Mouse (Mus musculus) left cerebral cortex, adult 2 months (tissue): ENCODE measurements around the gene Ptpn4. TPM values are rescaled to one million over a fixed set of nuclear protein-coding genes. Genes with fewer than 3 reads are reported as not detected.
A peak's percentile ranks its signal among the peaks of the same experiment; 100 is the strongest.

Experiments used
- DNase-seq, 2 experiments: peaks; one replicate each; pipeline ENCODE4 v3.0.0; 2021 to 2022; ENCODE audit warnings: low spot score in 2 of 2, mixed read lengths in 1 of 2; ENCODE audit errors: extremely low spot score in 1 of 2
- H3K27ac ChIP-seq: fragments of 200-600 bp; 2 replicates; pipeline ENCODE4 v1.8.1; 2022
- H3K4me3 ChIP-seq: fragments of 200-600 bp; 2 replicates; pipeline ENCODE4 v1.8.1; 2022
- CTCF ChIP-seq: fragments of 200-600 bp; IDR thresholded peaks from 2 replicates; pipeline ENCODE4 v1.8.1; 2022; ENCODE audit warnings: antibody characterized with exemption, mild to moderate bottlenecking, moderate library complexity
- intact Hi-C: fragments of 180-260 bp; cut with DNase I; formaldehyde crosslinking; loops from one replicate; pipeline ENCODE4 v1.15.1; 2025
- total RNA-seq, 2 experiments: library from RNA; stranded (reverse); gene quantifications; 2 replicates each; pipeline ENCODE4 v1.2.3; 2021

Gene Ptpn4
- total RNA-seq, 2 experiments from 2014 or later = 86.6 to 93.4 TPM

DNA sequence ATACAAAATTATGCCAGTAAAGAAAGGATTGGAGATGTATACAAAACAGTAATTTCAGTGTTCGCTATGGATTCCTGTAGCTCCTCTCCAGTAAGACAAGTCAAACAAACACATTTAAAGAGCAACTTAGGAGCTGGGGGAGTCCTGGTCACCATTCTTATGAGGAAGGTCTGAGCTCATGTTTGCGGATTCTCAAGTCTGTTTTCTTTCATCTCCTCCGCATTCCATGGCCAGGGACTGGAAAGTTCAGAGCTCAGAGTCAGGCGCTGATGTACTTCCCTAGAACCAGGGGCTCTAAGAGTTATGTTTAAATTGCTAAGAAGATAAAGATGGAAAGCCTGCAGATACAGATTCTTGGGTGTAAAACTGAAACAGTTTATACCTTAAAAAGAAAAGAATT is 210.6 kb downstream of the Ptpn4 start:
- intact Hi-C loops = no loop called here
- no peak for DNase-seq
- no peak for TF ChIP-seq CTCF
- H3K4me3 ChIP-seq = no peak overlapping the region
- H3K27ac ChIP-seq = no peak overlapping the region

- DNase-seq = no peak
- H3K4me3 ChIP-seq = no peak overlapping the region
- TF ChIP-seq CTCF = no peak
- no peak overlapping the region for H3K27ac ChIP-seq
- intact Hi-C loops = no loop called here
These were observed 213.0 kb downstream of the Ptpn4 start for GRCm38 (mm10) chr1:119624444-119624843.

GRCm38 (mm10) chr1:119605396-119605795 is 232.0 kb downstream of the Ptpn4 start:
- intact Hi-C loops = loop anchor here (5.0 kb wide), 1 partner anchor 48 kb away; no protein-coding TSS in a partner anchor

More at GRCm38 (mm10) chr1:119605396-119605795, 232.0 kb downstream of the Ptpn4 start:
- Histone ChIP-seq H3K27ac (no peak overlapping the region), H3K4me3 (no peak overlapping the region)
- peak; percentile 8 to 24 for DNase-seq
- TF ChIP-seq CTCF = no peak

Other genes starting within 250 kb of the Ptpn4 start
- gene Epb41l5, start 188.6 kb downstream of the Ptpn4 start, total RNA-seq = 1 to 10 TPM; 5.8 to 6.8 TPM
- 1 to 10 TPM; 7.7 to 8.1 TPM for gene Tmem177, start 75.6 kb upstream of the Ptpn4 start, total RNA-seq
- gene Cfap221, start 159.6 kb upstream of the Ptpn4 start, total RNA-seq = under 1 TPM; 0.20 to 0.79 TPM
- gene Sctr, start 169.3 kb upstream of the Ptpn4 start, total RNA-seq = under 1 TPM; 0.43 to 0.77 TPM
- gene Tmem37, start 236.5 kb upstream of the Ptpn4 start, total RNA-seq = 1 to 10 TPM; 1.6 to 2.5 TPM